Comparison of ENCODE assay signal across 21 mouse cellular contexts in genomic region chr14:31964831-31965230, GRCm38 (mm10).
"Had no signal": no experiment of that assay in that cellular context is flagged by ENCODE, and none has a peak within 500 bp of the region (broad histone marks: within the 10 kb centered on the region; RNA-seq: fewer than 3 reads in every experiment).

No protein-coding gene starts in this region.

- ATAC-seq: liver, postnatal 0 days; lung, postnatal 0 days; midbrain, embryonic 13.5 days; midbrain, embryonic 15.5 days had no signal

- H3K9ac ChIP-seq: liver, embryonic 15.5 days; liver, postnatal 0 days; lung, embryonic 15.5 days; midbrain, embryonic 13.5 days; midbrain, embryonic 15.5 days; neural tube, embryonic 13.5 days; neural tube, embryonic 15.5 days had no signal

- DNase-seq: liver, postnatal 0 days; lung, adult 2 months; lung, postnatal 14 days; lung, postnatal 36 days; retina, postnatal 1 day; right cerebral cortex, adult 18-20 months; right cerebral cortex, postnatal 25 days; right cerebral cortex, postnatal 4 days; spleen, adult 18-20 months; thymus, adult 18-20 months; thymus, postnatal 14 days; thymus, postnatal 36 days had no signal

- H3K27ac ChIP-seq: liver, embryonic 15.5 days; macrophage; midbrain, embryonic 13.5 days; midbrain, embryonic 15.5 days; neural tube, embryonic 13.5 days; neural tube, embryonic 15.5 days had no signal

- H3K9me3 ChIP-seq: liver, embryonic 15.5 days; lung, embryonic 15.5 days; megakaryocyte, embryonic 14.5 days; midbrain, embryonic 13.5 days; midbrain, embryonic 15.5 days; neural tube, embryonic 13.5 days; neural tube, embryonic 15.5 days had no signal

- H3K4me3 ChIP-seq: liver, embryonic 15.5 days; lung, embryonic 15.5 days; megakaryocyte, embryonic 14.5 days; midbrain, embryonic 13.5 days; midbrain, embryonic 15.5 days; neural tube, embryonic 13.5 days; neural tube, embryonic 15.5 days had no signal

- H3K36me3 ChIP-seq: liver, embryonic 15.5 days; lung, embryonic 15.5 days; midbrain, embryonic 13.5 days; midbrain, embryonic 15.5 days; neural tube, embryonic 13.5 days; neural tube, embryonic 15.5 days had no signal

- H3K4me1 ChIP-seq: midbrain, embryonic 13.5 days; midbrain, embryonic 15.5 days; neural tube, embryonic 13.5 days; neural tube, embryonic 15.5 days had no signal

- H3K4me2 ChIP-seq: liver, embryonic 15.5 days; lung, embryonic 15.5 days; midbrain, embryonic 13.5 days; midbrain, embryonic 15.5 days; neural tube, embryonic 13.5 days; neural tube, embryonic 15.5 days had no signal

- H3K27me3 ChIP-seq: lung, embryonic 15.5 days; midbrain, embryonic 13.5 days; midbrain, embryonic 15.5 days; neural tube, embryonic 13.5 days; neural tube, embryonic 15.5 days had no signal
